Mouse (Mus musculus): ENCODE results near the gene 4933428G20Rik. TPM values are rescaled to one million over a fixed set of nuclear protein-coding genes. Genes with fewer than 3 reads are reported as not detected.
A peak's percentile ranks its signal among the peaks of the same experiment; 100 is the strongest.

Gene 4933428G20Rik
- polyA plus RNA-seq, 1 experiment from 2014 or later = 0.32 TPM

GRCm38 (mm10) chr11:97521741-97522474 is 21.8 kb upstream of the 4933428G20Rik start:
- Histone ChIP-seq H3K4me2 (replicated peaks; ENCODE audit: low read depth, low read length) (no peak overlapping the region), H3K27ac (ENCODE audit: low read length) (no peak overlapping the region), H3K4me3 (ENCODE audit: low read depth, low read length) (no peak overlapping the region), H3K9me3 (ENCODE audit: low read length) (no peaks in the 10 kb centered on the region), H3K4me1 (ENCODE audit: insufficient read depth, low read depth, low read length) (no peaks in the 10 kb centered on the region), H3K36me3 (ENCODE audit: insufficient read depth, low read length) (no peaks in the 10 kb centered on the region), H3K27me3 (replicated peaks; ENCODE audit: insufficient read depth, low read length) (no peaks in the 10 kb centered on the region), H3K9ac (replicated peaks; ENCODE audit: low read depth) (no peak overlapping the region)
- WGBS = 72% methylated on average over 28 of the region's 29 CpGs
- TF ChIP-seq CTCF (IDR thresholded peaks at IDR 0.05) = no peak
- no peak for TF ChIP-seq EP300 (IDR thresholded peaks at IDR 0.05)
- ATAC-seq (no peak), DNase-seq (ENCODE audit: low spot score) (no peak)

GRCm38 (mm10) chr11:97520541-97520940 is 20.4 kb upstream of the 4933428G20Rik start:
- TF ChIP-seq EP300 (IDR thresholded peaks at IDR 0.05) (no peak), CTCF (IDR thresholded peaks at IDR 0.05) (no peak)
- Histone ChIP-seq H3K4me1 (ENCODE audit: insufficient read depth, low read depth, low read length) (no peaks in the 10 kb centered on the region), H3K9ac (replicated peaks; ENCODE audit: low read depth) (no peak overlapping the region), H3K27me3 (replicated peaks; ENCODE audit: insufficient read depth, low read length) (no peaks in the 10 kb centered on the region), H3K4me3 (ENCODE audit: low read depth, low read length) (no peak overlapping the region), H3K4me2 (replicated peaks; ENCODE audit: low read depth, low read length) (no peak overlapping the region), H3K9me3 (ENCODE audit: low read length) (no peaks in the 10 kb centered on the region), H3K36me3 (ENCODE audit: insufficient read depth, low read length) (no peaks in the 10 kb centered on the region), H3K27ac (ENCODE audit: low read length) (no peak overlapping the region)
- WGBS = 90% methylated on average over 7 of the region's 7 CpGs
- DNase-seq (ENCODE audit: low spot score) = no peak
- no peak for ATAC-seq

- Histone ChIP-seq H3K4me1 (ENCODE audit: insufficient read depth, low read depth, low read length) (0 out of 2 replicates have a peak, but pooled peaks cover 3% of the 10 kb centered on the region), H3K4me3 (ENCODE audit: low read depth, low read length) (no peak overlapping the region), H3K27me3 (replicated peaks; ENCODE audit: insufficient read depth, low read length) (no peaks in the 10 kb centered on the region), H3K36me3 (ENCODE audit: insufficient read depth, low read length) (no peaks in the 10 kb centered on the region), H3K4me2 (replicated peaks; ENCODE audit: low read depth, low read length) (no peak overlapping the region), H3K27ac (ENCODE audit: low read length) (no peak overlapping the region), H3K9ac (replicated peaks; ENCODE audit: low read depth) (no peak overlapping the region), H3K9me3 (ENCODE audit: low read length) (no peaks in the 10 kb centered on the region)
- TF ChIP-seq EP300 (IDR thresholded peaks at IDR 0.05) (no peak), CTCF (IDR thresholded peaks at IDR 0.05) (no peak)
- no peak for ATAC-seq
- no peak for DNase-seq (ENCODE audit: low spot score)
- 87% methylated on average over 3 of the region's 3 CpGs for WGBS
Observed at GRCm38 (mm10) chr11:97513066-97513465, 12.9 kb upstream of the 4933428G20Rik start.

GRCm38 (mm10) chr11:97512511-97512910 is 12.4 kb upstream of the 4933428G20Rik start:
- TF ChIP-seq CTCF (IDR thresholded peaks at IDR 0.05) = no peak
- no peak for TF ChIP-seq EP300 (IDR thresholded peaks at IDR 0.05)
- no peak overlapping the region for H3K27ac ChIP-seq (ENCODE audit: low read length)
- ATAC-seq (no peak), DNase-seq (ENCODE audit: low spot score) (no peak)
- 65% methylated on average over 6 of the region's 6 CpGs for WGBS
- no peaks in the 10 kb centered on the region for H3K36me3 ChIP-seq (ENCODE audit: insufficient read depth, low read length)
- no peak overlapping the region for H3K4me3 ChIP-seq (ENCODE audit: low read depth, low read length)
- H3K4me1 ChIP-seq (ENCODE audit: insufficient read depth, low read depth, low read length) = 0 out of 2 replicates have a peak, but pooled peaks cover 3% of the 10 kb centered on the region
- H3K27me3 ChIP-seq (replicated peaks; ENCODE audit: insufficient read depth, low read length) = no peaks in the 10 kb centered on the region
- H3K9ac ChIP-seq (replicated peaks; ENCODE audit: low read depth) = no peak overlapping the region
- H3K4me2 ChIP-seq (replicated peaks; ENCODE audit: low read depth, low read length) = peak overlapping the region; percentile 38; the same call in 1 of the 2 replicates
- no peaks in the 10 kb centered on the region for H3K9me3 ChIP-seq (ENCODE audit: low read length)

GRCm38 (mm10) chr11:97511661-97512369 is 11.7 kb upstream of the 4933428G20Rik start:
- H3K36me3 ChIP-seq (ENCODE audit: insufficient read depth, low read length) = no peaks in the 10 kb centered on the region
- peak; percentile 70 for ATAC-seq
- 0 out of 2 replicates have a peak, but pooled peaks cover 3% of the 10 kb centered on the region for H3K4me1 ChIP-seq (ENCODE audit: insufficient read depth, low read depth, low read length)
- H3K9ac ChIP-seq (replicated peaks; ENCODE audit: low read depth) = 0 out of 2 replicates have a peak overlapping the region, but pooled peaks have one; percentile 19
- 0 out of 2 replicates have a peak overlapping the region, but pooled peaks have one; percentile 20 for H3K27ac ChIP-seq (ENCODE audit: low read length)
- no peaks in the 10 kb centered on the region for H3K9me3 ChIP-seq (ENCODE audit: low read length)
- DNase-seq (ENCODE audit: low spot score) = peak; percentile 60
- TF ChIP-seq EP300 (IDR thresholded peaks at IDR 0.05) = no peak
- TF ChIP-seq CTCF (IDR thresholded peaks at IDR 0.05) = no peak
- 44% methylated on average over 13 of the region's 13 CpGs for WGBS
- peak overlapping the region; percentile 38 for H3K4me2 ChIP-seq (replicated peaks; ENCODE audit: low read depth, low read length)
- no peaks in the 10 kb centered on the region for H3K27me3 ChIP-seq (replicated peaks; ENCODE audit: insufficient read depth, low read length)
- H3K4me3 ChIP-seq (ENCODE audit: low read depth, low read length) = no peak overlapping the region

- TF ChIP-seq EP300 (IDR thresholded peaks at IDR 0.05) (no peak), CTCF (IDR thresholded peaks at IDR 0.05) (peak; percentile 82)
- Histone ChIP-seq H3K9ac (replicated peaks; ENCODE audit: low read depth) (0 out of 2 replicates have a peak overlapping the region, but pooled peaks have one; percentile 19), H3K27me3 (replicated peaks; ENCODE audit: insufficient read depth, low read length) (no peaks in the 10 kb centered on the region), H3K4me2 (replicated peaks; ENCODE audit: low read depth, low read length) (peak overlapping the region; percentile 38), H3K36me3 (ENCODE audit: insufficient read depth, low read length) (no peaks in the 10 kb centered on the region), H3K4me1 (ENCODE audit: insufficient read depth, low read depth, low read length) (0 out of 2 replicates have a peak, but pooled peaks cover 3% of the 10 kb centered on the region), H3K27ac (ENCODE audit: low read length) (no peak overlapping the region), H3K9me3 (ENCODE audit: low read length) (no peaks in the 10 kb centered on the region), H3K4me3 (ENCODE audit: low read depth, low read length) (no peak overlapping the region)
- ATAC-seq (peak; percentile 55), DNase-seq (ENCODE audit: low spot score) (peak; percentile 65)
- WGBS = 29% methylated on average over 10 of the region's 10 CpGs
Observed at GRCm38 (mm10) chr11:97510966-97511660, 11.0 kb upstream of the 4933428G20Rik start.

Measured in lung, postnatal 0 days (tissue).